Mouse (Mus musculus) megakaryocyte, embryonic 14.5 days (primary cell): ENCODE measurements at regions not wholly inside any gene's neighbourhood (a gene's known extent, or its start where the extent isn't known, plus 50 kb on each side); places are given as distances from the start of the nearest gene placed in this dataset.

Experiments used
- H3K27me3 ChIP-seq: replicated peaks from 2 replicates; pipeline ENCODE3; 2012; ENCODE audit warnings: inconsistent platforms
- H3K36me3 ChIP-seq: replicated peaks from 2 replicates; pipeline ENCODE3; 2012; ENCODE audit warnings: low read length, inconsistent platforms, mixed read lengths
- H3K4me1 ChIP-seq: 2 replicates; pipeline ENCODE4 v1.6.1; 2012; ENCODE audit warnings: inconsistent platforms
- H3K4me3 ChIP-seq: replicated peaks from 2 replicates; pipeline ENCODE3; 2012; ENCODE audit warnings: moderate library complexity, mild to moderate bottlenecking, inconsistent platforms
- H3K9me3 ChIP-seq: 2 replicates; pipeline ENCODE4 v1.6.1; 2012; ENCODE audit warnings: inconsistent platforms
- FLI1 ChIP-seq: IDR thresholded peaks from 2 replicates; pipeline ENCODE4 v1.6.1; 2012; ENCODE audit warnings: low read length, inconsistent platforms, mixed read lengths
- GATA1 ChIP-seq: IDR thresholded peaks from 3 replicates; pipeline ENCODE4 v1.6.1; 2012; ENCODE audit warnings: mixed read lengths, low read length, inconsistent platforms, borderline replicate concordance

GRCm38 (mm10) chr5:119069765-119070333 is 509.4 kb downstream of the Med13l start:
- Histone ChIP-seq H3K27me3 (no peaks in the 10 kb centered on the region), H3K4me1 (no peaks in the 10 kb centered on the region), H3K9me3 (peaks cover 17% of the 10 kb centered on the region), H3K36me3 (no peaks in the 10 kb centered on the region), H3K4me3 (no peak overlapping the region)
- TF ChIP-seq FLI1, result no peak
- no peak for TF ChIP-seq GATA1

- Histone ChIP-seq H3K4me3 (no peak overlapping the region), H3K36me3 (no peaks in the 10 kb centered on the region), H3K27me3 (no peaks in the 10 kb centered on the region), H3K4me1 (no peaks in the 10 kb centered on the region), H3K9me3 (peaks cover 25% of the 10 kb centered on the region)
- TF ChIP-seq GATA1 (no peak), FLI1 (no peak)
These were observed 512.2 kb downstream of the Med13l start for GRCm38 (mm10) chr5:119072712-119073111.

- Histone ChIP-seq H3K9me3 (peaks cover 21% of the 10 kb centered on the region; the same call in 1 of the 2 replicates), H3K36me3 (no peaks in the 10 kb centered on the region), H3K27me3 (peaks cover 8% of the 10 kb centered on the region), H3K4me1 (no peaks in the 10 kb centered on the region), H3K4me3 (no peak overlapping the region)
- TF ChIP-seq FLI1, result no peak
- TF ChIP-seq GATA1, result no peak
These were observed 520.3 kb downstream of the Med13l start for GRCm38 (mm10) chr5:119080747-119081146.

GRCm38 (mm10) chr5:119082895-119083294 is 522.4 kb downstream of the Med13l start:
- H3K36me3 ChIP-seq, result no peaks in the 10 kb centered on the region

GRCm38 (mm10) chr5:119097576-119098193 is 537.2 kb downstream of the Med13l start:
- H3K4me1 ChIP-seq, result no peaks in the 10 kb centered on the region
- TF ChIP-seq GATA1, result no peak
- no peak for TF ChIP-seq FLI1

More at GRCm38 (mm10) chr5:119082895-119083294, 522.4 kb downstream of the Med13l start:
- TF ChIP-seq GATA1 (no peak), FLI1 (no peak)
- Histone ChIP-seq H3K4me3 (no peak overlapping the region), H3K9me3 (peaks cover 19% of the 10 kb centered on the region; the same call in 1 of the 2 replicates), H3K4me1 (no peaks in the 10 kb centered on the region), H3K27me3 (peaks cover 27% of the 10 kb centered on the region)

GRCm38 (mm10) chr5:119099817-119100216 is 539.3 kb downstream of the Med13l start:
- TF ChIP-seq FLI1 (no peak), GATA1 (no peak)
- H3K4me1 ChIP-seq, result no peaks in the 10 kb centered on the region
- H3K9me3 ChIP-seq, result no peaks in the 10 kb centered on the region
- H3K4me3 ChIP-seq, result no peak overlapping the region
- peaks cover 3% of the 10 kb centered on the region for H3K27me3 ChIP-seq
- H3K36me3 ChIP-seq, result no peaks in the 10 kb centered on the region

More at GRCm38 (mm10) chr5:119097576-119098193, 537.2 kb downstream of the Med13l start:
- no peak overlapping the region for H3K4me3 ChIP-seq
- no peaks in the 10 kb centered on the region for H3K9me3 ChIP-seq
- peaks cover 3% of the 10 kb centered on the region for H3K27me3 ChIP-seq
- no peaks in the 10 kb centered on the region for H3K36me3 ChIP-seq

GRCm38 (mm10) chr5:119103503-119103902 is 543.0 kb downstream of the Med13l start:
- H3K4me3 ChIP-seq, result no peak overlapping the region
- TF ChIP-seq GATA1 (no peak), FLI1 (no peak)

GRCm38 (mm10) chr5:119107898-119108297 is 547.4 kb downstream of the Med13l start:
- no peaks in the 10 kb centered on the region for H3K27me3 ChIP-seq
- H3K36me3 ChIP-seq, result no peaks in the 10 kb centered on the region
- H3K4me3 ChIP-seq, result no peak overlapping the region
- no peak for TF ChIP-seq GATA1
- no peak for TF ChIP-seq FLI1
- H3K4me1 ChIP-seq, result no peaks in the 10 kb centered on the region; the same call in 1 of the 2 replicates
- H3K9me3 ChIP-seq, result peaks cover 18% of the 10 kb centered on the region

More at GRCm38 (mm10) chr5:119103503-119103902, 543.0 kb downstream of the Med13l start:
- no peaks in the 10 kb centered on the region for H3K27me3 ChIP-seq
- H3K9me3 ChIP-seq, result peaks cover 9% of the 10 kb centered on the region
- no peaks in the 10 kb centered on the region for H3K4me1 ChIP-seq
- H3K36me3 ChIP-seq, result no peaks in the 10 kb centered on the region

GRCm38 (mm10) chr5:119109501-119109900 is 549.0 kb downstream of the Med13l start:
- peaks cover 21% of the 10 kb centered on the region for H3K9me3 ChIP-seq
- no peaks in the 10 kb centered on the region; the same call in 1 of the 2 replicates for H3K4me1 ChIP-seq
- no peak for TF ChIP-seq FLI1
- H3K4me3 ChIP-seq, result no peak overlapping the region
- no peaks in the 10 kb centered on the region for H3K27me3 ChIP-seq
- H3K36me3 ChIP-seq, result no peaks in the 10 kb centered on the region

- TF ChIP-seq FLI1 (no peak), GATA1 (no peak)
- Histone ChIP-seq H3K4me3 (no peak overlapping the region), H3K9me3 (peaks cover 35% of the 10 kb centered on the region)
These were observed 553.6 kb downstream of the Med13l start for GRCm38 (mm10) chr5:119114074-119114473.

GRCm38 (mm10) chr5:119125745-119126144 is 544.7 kb upstream of the Tbx3 start:
- Histone ChIP-seq H3K4me1 (no peaks in the 10 kb centered on the region), H3K9me3 (peaks cover 40% of the 10 kb centered on the region), H3K27me3 (no peaks in the 10 kb centered on the region), H3K4me3 (no peak overlapping the region), H3K36me3 (no peaks in the 10 kb centered on the region)
- no peak for TF ChIP-seq GATA1
- TF ChIP-seq FLI1, result no peak

More at GRCm38 (mm10) chr5:119114074-119114473, 553.6 kb downstream of the Med13l start:
- H3K36me3 ChIP-seq, result no peaks in the 10 kb centered on the region
- H3K4me1 ChIP-seq, result no peaks in the 10 kb centered on the region; the same call in 1 of the 2 replicates
- H3K27me3 ChIP-seq, result no peaks in the 10 kb centered on the region
